In genomic region chr15:27503221-27503620, GRCm38 (mm10) we compare ENCODE assay signal across 10 mouse cellular contexts. TPM values are rescaled to one million over a fixed set of nuclear protein-coding genes. Genes with fewer than 3 reads are reported as not detected.
DNase-seq lines count a peak whose midpoint lies in the region; ATAC-seq and TF ChIP-seq lines count a peak whose summit lies in the region.
"Had no signal": no experiment of that assay in that cellular context is flagged by ENCODE, and none has a peak within 500 bp of the region (broad histone marks: within the 10 kb centered on the region; RNA-seq: fewer than 3 reads in every experiment).

No protein-coding gene starts in this region.

- H3K4me2 ChIP-seq in heart, embryonic 16.5 days (ENCODE audit: low read depth, low read length): no peak overlapping the region
- H3K4me2 ChIP-seq in lung, postnatal 0 days (replicated peaks; ENCODE audit: low read depth, low read length): no peak overlapping the region
- H3K4me2 ChIP-seq in intestine, postnatal 0 days (replicated peaks; ENCODE audit: low read depth): no peak overlapping the region
- H3K4me2 ChIP-seq: hindbrain, embryonic 14.5 days had no signal

- H3K4me3 ChIP-seq in gastrocnemius, adult 2 months: peak overlapping the region; percentile 15; the same call in 1 of the 2 replicates
- H3K4me3 ChIP-seq in heart, embryonic 16.5 days (ENCODE audit: low read length): no peak overlapping the region
- no peak overlapping the region for H3K4me3 ChIP-seq in lung, postnatal 0 days (ENCODE audit: low read depth, low read length)
- no peak overlapping the region for H3K4me3 ChIP-seq in intestine, postnatal 0 days (ENCODE audit: low read depth, low read length)

- no peaks in the 10 kb centered on the region for H3K27me3 ChIP-seq in heart, embryonic 16.5 days (ENCODE audit: control insufficient read depth, insufficient read depth, low read length)
- H3K27me3 ChIP-seq in lung, postnatal 0 days (replicated peaks; ENCODE audit: insufficient read depth, low read length): no peaks in the 10 kb centered on the region
- H3K27me3 ChIP-seq in intestine, postnatal 0 days (replicated peaks; ENCODE audit: control insufficient read depth, insufficient read depth, low read length): no peaks in the 10 kb centered on the region

- H3K9ac ChIP-seq in heart, embryonic 16.5 days (ENCODE audit: low read length): peak overlapping the region; percentile 14; the same call in 1 of the 2 replicates
- H3K9ac ChIP-seq in lung, postnatal 0 days (replicated peaks; ENCODE audit: low read depth): no peak overlapping the region
- H3K9ac ChIP-seq in intestine, postnatal 0 days (ENCODE audit: low read depth, low read length): no peak overlapping the region
- H3K9ac ChIP-seq: hindbrain, embryonic 14.5 days had no signal

- H3K27ac ChIP-seq in gastrocnemius, adult 2 months: peak overlapping the region; percentile 93
- H3K27ac ChIP-seq in heart, embryonic 16.5 days (ENCODE audit: low read length): peak overlapping the region; percentile 71
- H3K27ac ChIP-seq in lung, postnatal 0 days (ENCODE audit: low read length): peak overlapping the region; percentile 66
- H3K27ac ChIP-seq in intestine, postnatal 0 days (ENCODE audit: low read depth, low read length): no peak overlapping the region
- H3K27ac ChIP-seq: hindbrain, embryonic 14.5 days had no signal

- 0 out of 2 replicates have a peak, but pooled peaks have one; percentile 19 for TF ChIP-seq EP300 in lung, postnatal 0 days (IDR thresholded peaks at IDR 0.05)

- 21% methylated on average over 9 of the region's 9 CpGs for WGBS in heart, embryonic 16.5 days
- WGBS in lung, postnatal 0 days: 30% methylated on average over 9 of the region's 9 CpGs
- WGBS in intestine, postnatal 0 days: 61% methylated on average over 9 of the region's 9 CpGs

- peaks cover 51% of the 10 kb centered on the region for H3K4me1 ChIP-seq in heart, embryonic 16.5 days (ENCODE audit: control insufficient read depth, insufficient read depth, low read length)
- H3K4me1 ChIP-seq in lung, postnatal 0 days (ENCODE audit: insufficient read depth, low read depth, low read length): peaks cover 13% of the 10 kb centered on the region; the same call in 1 of the 2 replicates
- H3K4me1 ChIP-seq in intestine, postnatal 0 days (replicated peaks; ENCODE audit: control insufficient read depth, insufficient read depth, low read length): peaks cover 21% of the 10 kb centered on the region

- DNase-seq in gastrocnemius, adult 2 months: peak; percentile 69
- DNase-seq in gastrocnemius, postnatal 4 days (ENCODE audit: low spot score in 2 of 2): no peak
- DNase-seq in frontal cortex, adult 2 months (ENCODE audit: extremely low spot score in 1 of 2, low spot score in 1 of 2): peak; percentile 66 to 68
- DNase-seq in lung, postnatal 0 days (ENCODE audit: low spot score): peak; percentile 65
- no peak for DNase-seq in spleen, postnatal 10 days (ENCODE audit: low spot score in 2 of 2)
- DNase-seq in cerebellum, adult 9-11 months: no peak
- DNase-seq: liver had no signal

- no peaks in the 10 kb centered on the region for H3K9me3 ChIP-seq in heart, embryonic 16.5 days (replicated peaks; ENCODE audit: control insufficient read depth, low read length)
- H3K9me3 ChIP-seq in lung, postnatal 0 days (ENCODE audit: low read length): no peaks in the 10 kb centered on the region
- no peaks in the 10 kb centered on the region for H3K9me3 ChIP-seq in intestine, postnatal 0 days (ENCODE audit: control insufficient read depth)

- intact Hi-C loops in gastrocnemius, adult 2 months (cut with DNase I): loop anchor here (5.0 kb wide), 1 partner anchor 36 kb away; the partner anchor contains the start of gene Ank

- peak; percentile 26; the same call in 1 of the 2 replicates for ATAC-seq in heart, embryonic 16.5 days (replicated peaks; ENCODE audit: extremely low read depth, insufficient read depth, low FRiP score)
- peak; percentile 79 for ATAC-seq in lung, postnatal 0 days
- ATAC-seq in intestine, postnatal 0 days: no peak

- TF ChIP-seq CTCF in gastrocnemius, adult 2 months (IDR thresholded peaks at IDR 0.05): no peak
- no peak for TF ChIP-seq CTCF in lung, postnatal 0 days (IDR thresholded peaks at IDR 0.05)
- no peak for TF ChIP-seq CTCF in intestine, postnatal 0 days (IDR thresholded peaks at IDR 0.05; ENCODE audit: low read depth)

- no peaks in the 10 kb centered on the region for H3K36me3 ChIP-seq in heart, embryonic 16.5 days (ENCODE audit: control insufficient read depth, insufficient read depth)
- H3K36me3 ChIP-seq in lung, postnatal 0 days (ENCODE audit: insufficient read depth, low read length): no peaks in the 10 kb centered on the region
- H3K36me3 ChIP-seq in intestine, postnatal 0 days (ENCODE audit: control insufficient read depth, insufficient read depth): no peaks in the 10 kb centered on the region

RNA-seq across cellular contexts. Expression of gene Ank, which starts 36.7 kb away (rescaled TPM):
- total RNA-seq in gastrocnemius, adult 2 months (2021): 100 to 1,000 TPM; 134 to 142 TPM
- total RNA-seq in gastrocnemius, postnatal 4 days (2021): 10 to 100 TPM; 21.5 to 26.0 TPM
- 176 and 187 TPM in 2 replicates for polyA plus RNA-seq in frontal cortex, adult 2 months (2012; rRNA removed)
- polyA plus RNA-seq in heart, embryonic 16.5 days (2015; fragmentation: Nextera tagmentation; extraction: Ambion mirVana): 11.0 and 12.9 TPM in 2 replicates
- polyA plus RNA-seq in lung, postnatal 0 days (2015; fragmentation: Nextera tagmentation; extraction: Ambion mirVana): 6.8 and 9.3 TPM in 2 replicates
- 20.9 and 24.0 TPM in 2 replicates for polyA plus RNA-seq in intestine, postnatal 0 days (2015; fragmentation: Nextera tagmentation; extraction: Ambion mirVana)

Comparison
In these comparisons a context has a peak if more than half of its experiments do, and no peak if none do; other contexts are left out.
1. DNase-seq: peak in gastrocnemius, adult 2 months (single experiment), frontal cortex, adult 2 months (2 of 2) and lung, postnatal 0 days (single experiment); none in gastrocnemius, postnatal 4 days (0 of 2), spleen, postnatal 10 days (0 of 2) and cerebellum, adult 9-11 months (single experiment).